Mouse (Mus musculus) kidney, embryonic 16.5 days (tissue): ENCODE measurements around the gene Skil. TPM values are rescaled to one million over a fixed set of nuclear protein-coding genes. Genes with fewer than 3 reads are reported as not detected.
A peak's percentile ranks its signal among the peaks of the same experiment; 100 is the strongest.

Experiments
- ATAC-seq: fragments of 200-750 bp; cut with Nextera tagmentation; 2 replicates; pipeline ENCODE4 v1.8.0; 2017; ENCODE audit warnings: moderate TSS enrichment; ENCODE audit not compliant: low FRiP score, low TSS enrichment
- H3K27ac ChIP-seq: fragments of 300-500 bp; sonication (generic); 2 replicates; pipeline ENCODE4 v1.5.1; 2014; ENCODE audit warnings: low read length
- H3K27me3 ChIP-seq: fragments of 300-500 bp; sonication (generic); 2 replicates; pipeline ENCODE4 v1.6.1; 2014; ENCODE audit warnings: low read length, control low read depth, mixed read lengths; ENCODE audit not compliant: insufficient read depth
- H3K36me3 ChIP-seq: fragments of 300-500 bp; sonication (generic); 2 replicates; pipeline ENCODE4 v1.6.1; 2014; ENCODE audit warnings: low read length, control low read depth, mixed read lengths; ENCODE audit not compliant: insufficient read depth
- H3K4me1 ChIP-seq: fragments of 300-500 bp; sonication (generic); 2 replicates; pipeline ENCODE4 v1.6.1; 2014; ENCODE audit warnings: low read length, control low read depth, mixed read lengths; ENCODE audit not compliant: insufficient read depth
- H3K4me2 ChIP-seq: fragments of 300-500 bp; sonication (generic); replicated peaks from 2 replicates; pipeline ENCODE4 v1.6.1; 2014; ENCODE audit warnings: low read depth, low read length
- H3K4me3 ChIP-seq: fragments of 300-500 bp; sonication (generic); 2 replicates; pipeline ENCODE4 v1.5.1; 2014; ENCODE audit warnings: mild to moderate bottlenecking, low read length
- H3K9ac ChIP-seq: fragments of 300-500 bp; sonication (generic); replicated peaks from 2 replicates; pipeline ENCODE4 v1.6.1; 2014; ENCODE audit warnings: low read length
- H3K9me3 ChIP-seq: fragments of 300-500 bp; sonication (generic); 2 replicates; pipeline ENCODE4 v1.6.1; 2016; ENCODE audit warnings: low read length, control low read depth
- WGBS: fragments of 180-500 bp; shearing (Covaris S2); extraction: QIAGEN DNeasy Blood & Tissue Kit; methylation state at CpG from one replicate; pipeline ENCODE4 v1.1.7; 2014; 5-methylcytosine and 5-hydroxymethylcytosine counted together
- polyA plus RNA-seq: library from polyadenylated mRNA; unstranded; fragments of >200 nt; fragmentation: Nextera tagmentation; extraction: Ambion mirVana; gene quantifications from 2 replicates; pipeline ENCODE4 v1.2.1, GENCODE M21; 2015

The Skil gene
- polyA plus RNA-seq, 1 experiment from 2014 or later: 18.5 TPM

DNA sequence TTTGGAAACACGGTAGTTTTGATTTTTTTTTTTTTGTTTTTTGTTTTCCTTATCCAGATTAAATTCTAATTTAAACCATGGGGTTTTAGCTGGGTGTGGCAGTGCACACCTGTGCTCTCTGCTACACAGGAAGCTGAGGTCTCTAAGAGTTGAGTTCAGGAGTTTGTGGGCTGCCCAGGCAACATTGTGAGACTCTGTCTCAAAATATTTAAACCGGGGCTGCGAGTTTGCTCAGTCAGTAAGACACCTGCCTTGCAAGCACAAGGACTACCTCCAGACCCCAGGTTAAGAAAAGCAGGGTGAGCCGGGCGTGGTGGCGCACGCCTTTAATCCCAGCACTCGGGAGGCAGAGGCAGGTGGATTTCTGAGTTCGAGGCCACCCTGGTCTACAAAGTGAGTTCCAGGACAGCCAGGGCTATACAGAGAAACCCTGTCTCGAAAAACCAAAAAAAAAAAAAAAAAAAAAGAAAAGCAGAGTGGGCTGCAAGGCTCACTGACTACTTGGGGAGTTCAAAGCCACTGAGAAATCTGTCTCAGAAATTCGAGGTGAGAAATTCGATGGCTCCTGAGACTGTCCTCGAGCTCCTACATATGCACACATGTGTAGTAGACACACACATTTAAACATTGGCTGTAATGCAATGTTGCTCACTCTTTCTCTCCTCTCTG is 11.9 kb upstream of the Skil start:
- H3K36me3 ChIP-seq: no peaks in the 10 kb centered on the region
- H3K9me3 ChIP-seq: no peaks in the 10 kb centered on the region
- 86% methylated on average over 11 of the region's 13 CpGs for WGBS
- H3K4me2 ChIP-seq: no peak overlapping the region
- ATAC-seq: no peak
- peaks cover 12% of the 10 kb centered on the region for H3K4me1 ChIP-seq
- H3K4me3 ChIP-seq: no peak overlapping the region
- H3K27me3 ChIP-seq: no peaks in the 10 kb centered on the region
- H3K9ac ChIP-seq: no peak overlapping the region
- H3K27ac ChIP-seq: no peak overlapping the region

DNA sequence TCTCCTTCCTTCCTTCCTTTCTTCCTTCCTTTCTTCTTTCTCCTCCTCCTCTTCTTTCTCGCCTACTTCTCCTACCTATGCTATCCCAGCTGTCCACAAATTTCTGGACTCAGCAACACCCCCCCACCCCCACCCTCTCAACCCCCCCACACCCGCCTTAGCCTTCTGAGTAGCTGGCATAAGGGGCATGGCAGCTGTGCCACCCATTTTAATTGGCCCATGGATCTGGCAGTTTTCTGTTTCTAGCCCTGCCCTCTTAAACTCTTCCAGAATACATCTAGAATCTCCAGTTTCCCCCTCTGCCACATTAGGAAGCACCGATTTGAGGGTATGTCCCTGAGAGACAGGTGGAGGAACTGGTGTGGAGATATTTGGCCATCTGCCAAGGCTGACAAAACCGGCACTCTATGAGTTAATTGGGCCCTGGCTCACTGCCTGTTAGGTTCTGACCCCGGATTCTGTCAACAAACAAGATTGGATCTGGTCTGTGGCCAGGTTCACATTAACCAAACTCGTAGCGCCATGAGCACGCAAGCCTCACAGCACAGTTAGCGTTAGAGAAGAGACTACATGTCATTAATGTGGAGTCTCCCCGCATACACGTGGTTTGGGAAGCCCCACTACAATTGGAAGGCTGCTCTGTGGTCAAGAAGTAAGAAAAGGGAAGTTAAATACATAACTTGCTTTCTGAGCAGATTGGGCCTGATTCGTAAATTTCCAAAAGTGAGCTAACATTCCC is 11.2 kb upstream of the Skil start:
- Histone ChIP-seq H3K4me3 (peak overlapping the region; percentile 8; the same call in 1 of the 2 replicates), H3K4me1 (peaks cover 12% of the 10 kb centered on the region), H3K9ac (peak overlapping the region; percentile 31; the same call in 1 of the 2 replicates), H3K4me2 (peak overlapping the region; percentile 43), H3K27me3 (no peaks in the 10 kb centered on the region), H3K36me3 (no peaks in the 10 kb centered on the region), H3K27ac (peak overlapping the region; percentile 55; the same call in 1 of the 2 replicates), H3K9me3 (no peaks in the 10 kb centered on the region)
- 28% methylated on average over 12 of the region's 12 CpGs for WGBS
- peak; percentile 69; the same call in 1 of the 2 replicates for ATAC-seq

DNA sequence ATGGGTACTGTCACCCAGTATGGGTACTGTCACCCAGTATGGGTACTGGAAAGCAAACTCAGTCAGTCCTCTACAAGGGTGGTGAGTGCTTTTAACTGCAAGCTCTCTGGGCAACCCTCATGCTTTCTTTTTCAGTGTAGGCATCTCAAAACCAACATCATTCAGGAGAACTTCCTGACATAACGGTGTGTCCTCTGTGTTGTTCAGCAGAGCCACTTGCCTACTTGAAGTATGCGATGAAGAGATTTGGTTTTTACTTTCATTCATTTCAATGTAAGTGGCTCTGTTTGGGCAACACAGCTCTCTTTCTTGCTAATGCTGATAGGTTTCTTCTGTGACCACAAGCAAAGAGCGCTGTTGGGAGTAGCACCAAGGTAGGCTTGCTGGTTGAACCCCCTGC is 9.9 kb upstream of the Skil start:
- Histone ChIP-seq H3K4me1 (peaks cover 12% of the 10 kb centered on the region), H3K4me2 (no peak overlapping the region), H3K4me3 (no peak overlapping the region), H3K9me3 (no peaks in the 10 kb centered on the region), H3K27ac (no peak overlapping the region), H3K27me3 (no peaks in the 10 kb centered on the region), H3K36me3 (no peaks in the 10 kb centered on the region), H3K9ac (no peak overlapping the region)
- 92% methylated on average over 3 of the region's 3 CpGs for WGBS
- no peak for ATAC-seq

DNA sequence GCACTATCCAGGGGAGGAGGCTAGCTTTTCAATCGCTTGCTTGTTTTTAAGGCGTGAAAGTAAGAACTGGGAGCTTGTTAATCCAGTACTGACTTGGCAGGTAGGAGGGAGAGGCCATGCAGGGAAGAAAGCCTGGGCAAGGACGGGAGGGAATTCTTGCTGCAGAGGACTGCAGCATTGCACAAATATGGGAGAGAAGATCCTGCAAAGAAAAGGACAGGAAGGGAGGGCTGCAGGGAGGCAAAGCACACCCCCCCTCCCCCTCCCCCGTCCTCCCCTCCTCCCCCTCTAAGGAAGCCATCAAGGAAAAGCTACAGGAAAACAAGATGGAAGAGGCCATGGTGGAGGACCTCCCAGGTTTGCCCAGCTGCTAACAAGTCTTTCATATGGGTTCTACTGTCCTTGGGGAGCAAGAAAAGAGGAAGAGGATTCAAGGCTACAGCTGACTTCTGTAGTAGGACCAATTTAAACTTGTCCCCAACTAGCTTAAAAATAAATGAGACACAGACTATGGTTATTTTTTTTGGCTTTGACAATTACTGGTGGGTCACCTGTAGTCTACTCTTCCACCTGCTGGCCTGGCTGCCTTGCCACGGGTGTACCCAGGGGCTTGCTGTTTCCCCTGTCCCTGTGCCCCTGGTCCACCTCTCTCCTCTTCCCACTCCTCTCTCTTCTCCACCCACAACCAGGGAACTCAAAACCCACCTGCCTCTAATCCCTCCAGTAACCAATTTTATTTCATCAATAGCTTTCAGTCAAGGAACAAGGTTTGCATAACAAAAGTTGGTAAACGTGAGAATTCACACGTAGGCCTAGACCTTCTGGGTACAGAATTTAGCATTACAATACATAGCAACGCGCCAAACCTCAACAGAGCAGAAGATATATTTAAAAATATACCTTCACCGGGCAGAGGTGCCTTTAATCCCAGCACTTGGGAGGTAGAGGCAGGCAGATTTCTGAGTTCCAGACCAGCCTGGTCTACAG is 5.8 kb upstream of the Skil start:
- Histone ChIP-seq H3K9ac (no peak overlapping the region), H3K4me1 (peaks cover 7% of the 10 kb centered on the region; the same call in 1 of the 2 replicates), H3K27ac (no peak overlapping the region), H3K4me3 (no peak overlapping the region), H3K27me3 (no peaks in the 10 kb centered on the region), H3K4me2 (no peak overlapping the region), H3K36me3 (no peaks in the 10 kb centered on the region), H3K9me3 (no peaks in the 10 kb centered on the region)
- ATAC-seq: no peak
- WGBS: 54% methylated on average over 9 of the region's 10 CpGs

DNA sequence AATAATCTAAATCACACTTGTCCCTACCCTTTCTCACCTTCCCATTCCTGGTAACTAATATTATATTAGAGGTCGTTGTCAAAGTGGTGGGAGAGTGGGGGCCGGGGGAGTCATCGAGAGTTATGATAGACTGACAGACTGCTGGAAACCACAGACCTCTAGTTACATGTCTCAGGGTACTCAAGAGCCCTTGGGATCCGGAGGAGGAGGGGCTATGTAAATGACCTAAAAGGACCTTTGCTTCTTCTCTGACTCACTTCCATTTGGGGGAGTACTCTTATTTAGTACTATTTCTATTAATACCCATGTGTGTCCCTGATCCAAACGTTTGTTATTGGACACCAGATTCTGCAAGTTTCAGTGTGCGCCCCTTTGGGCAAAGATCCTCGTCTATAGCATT is 4.9 kb upstream of the Skil start:
- WGBS: 46% methylated on average over 7 of the region's 7 CpGs
- no peaks in the 10 kb centered on the region for H3K36me3 ChIP-seq
- H3K4me1 ChIP-seq: 0 out of 2 replicates have a peak, but pooled peaks cover 4% of the 10 kb centered on the region
- H3K9ac ChIP-seq: no peak overlapping the region
- no peaks in the 10 kb centered on the region for H3K27me3 ChIP-seq
- no peaks in the 10 kb centered on the region for H3K9me3 ChIP-seq
- ATAC-seq: no peak
- H3K27ac ChIP-seq: no peak overlapping the region
- H3K4me3 ChIP-seq: no peak overlapping the region
- H3K4me2 ChIP-seq: no peak overlapping the region

DNA sequence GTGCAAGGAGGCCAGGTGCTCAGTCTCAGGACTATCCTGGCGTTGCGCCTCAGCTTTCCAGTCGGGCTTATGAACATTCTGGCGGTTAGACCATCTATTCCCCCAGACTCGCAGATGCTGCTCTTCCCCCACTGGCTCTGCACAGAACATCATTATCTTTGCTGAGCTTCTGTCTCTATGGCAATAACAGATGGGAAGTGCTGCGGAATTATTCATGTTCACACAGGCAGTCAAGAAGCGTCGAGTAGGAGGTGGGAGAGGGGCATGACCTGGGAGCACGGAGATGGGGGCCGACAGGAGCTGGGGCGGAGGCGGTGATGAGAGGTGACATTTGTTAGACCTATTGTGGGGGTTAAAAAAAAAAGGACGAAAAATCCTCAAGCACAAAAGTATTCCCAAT is 1.7 kb upstream of the Skil start:
- 7% methylated on average over 13 of the region's 13 CpGs for WGBS
- Histone ChIP-seq H3K4me3 (peak overlapping the region; percentile 100), H3K9me3 (no peaks in the 10 kb centered on the region), H3K27me3 (no peaks in the 10 kb centered on the region), H3K4me2 (peak overlapping the region; percentile 77), H3K4me1 (peaks cover 22% of the 10 kb centered on the region), H3K27ac (peak overlapping the region; percentile 100; the same call in 1 of the 2 replicates), H3K36me3 (no peaks in the 10 kb centered on the region), H3K9ac (peak overlapping the region; percentile 95; the same call in 1 of the 2 replicates)
- ATAC-seq: no peak

DNA sequence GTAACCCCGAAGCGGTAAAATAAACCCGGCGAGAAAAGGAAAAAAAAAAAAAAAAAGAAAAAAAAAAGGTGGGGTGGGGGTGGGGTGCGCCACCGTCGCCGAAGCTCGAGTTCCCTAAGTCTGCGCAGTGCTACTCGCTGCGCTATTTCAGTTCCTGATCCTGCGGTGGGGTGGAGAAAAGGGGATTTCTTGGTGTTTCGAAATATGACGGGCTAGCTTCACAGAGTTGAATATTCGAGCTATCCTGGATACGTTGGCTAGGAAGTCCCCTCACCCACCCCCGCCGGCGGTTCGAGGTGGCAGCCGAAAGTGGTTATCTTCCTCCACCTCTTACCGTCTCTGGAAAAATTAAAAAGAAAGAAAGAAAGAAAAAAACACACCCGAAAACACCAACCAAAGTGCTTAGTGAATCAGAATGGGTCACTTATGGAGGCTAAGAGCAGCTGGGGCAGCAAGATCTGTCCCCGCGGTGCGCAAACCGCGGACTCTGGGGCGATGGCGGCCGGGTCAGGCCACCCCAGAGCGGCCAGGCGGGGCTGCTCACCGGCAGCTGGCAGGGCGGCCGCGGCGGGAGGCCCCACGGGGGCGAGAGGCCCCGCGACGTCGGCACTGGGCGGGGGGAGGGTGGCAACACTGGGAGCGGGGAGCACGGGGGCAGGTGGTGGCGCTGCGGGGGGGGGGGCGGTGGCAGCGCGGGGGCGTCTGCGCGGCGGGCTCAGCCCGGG is 1.1 kb upstream of the Skil start:
- Histone ChIP-seq H3K27me3 (no peaks in the 10 kb centered on the region), H3K9me3 (no peaks in the 10 kb centered on the region), H3K27ac (peak overlapping the region; percentile 100), H3K4me2 (peak overlapping the region; percentile 77), H3K36me3 (0 out of 2 replicates have a peak, but pooled peaks cover 2% of the 10 kb centered on the region), H3K4me3 (peak overlapping the region; percentile 100), H3K9ac (peak overlapping the region; percentile 95), H3K4me1 (peaks cover 27% of the 10 kb centered on the region)
- peak; percentile 67 for ATAC-seq
- WGBS: under 1% methylated on average over 41 of the region's 58 CpGs

DNA sequence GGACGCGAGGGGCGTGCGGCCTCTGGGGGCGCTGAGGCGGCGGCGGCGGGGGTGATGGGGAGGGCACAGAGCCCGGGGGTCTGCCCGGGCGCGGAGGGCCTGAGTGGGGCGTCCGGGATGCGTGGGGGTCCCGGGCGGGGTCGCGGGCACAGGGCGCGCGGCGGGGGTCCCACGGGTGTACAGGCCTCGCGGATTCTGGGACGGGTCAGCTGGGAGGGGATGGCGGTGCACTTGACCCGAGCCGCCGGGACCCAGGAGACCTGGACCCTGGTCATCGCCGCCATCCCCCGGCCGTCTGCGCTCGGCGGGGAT is 277 bp downstream of the Skil start:
- Histone ChIP-seq H3K27ac (peak overlapping the region; percentile 100), H3K4me3 (peak overlapping the region; percentile 100), H3K9me3 (no peaks in the 10 kb centered on the region), H3K36me3 (0 out of 2 replicates have a peak, but pooled peaks cover 2% of the 10 kb centered on the region), H3K27me3 (no peaks in the 10 kb centered on the region), H3K4me1 (peaks cover 36% of the 10 kb centered on the region), H3K9ac (peak overlapping the region; percentile 95), H3K4me2 (peak overlapping the region; percentile 77)
- whole genome bisulfite sequencing: 2% methylated on average over 22 of the region's 39 CpGs
- peak; percentile 46 for ATAC-seq
